Mouse (Mus musculus) testis, adult 2 months (tissue): ENCODE data around the gene Ccl2. TPM values are rescaled to one million over a fixed set of nuclear protein-coding genes. Genes with fewer than 3 reads are reported as not detected.

Experiments
- H3K27ac ChIP-seq: fragments of 200-500 bp; 2 replicates; pipeline ENCODE4 v1.5.1; 2012; ENCODE audit warnings: low read depth, low read length; ENCODE audit not compliant: control insufficient read depth, insufficient read depth
- H3K27me3 ChIP-seq: fragments of 200-500 bp; 2 replicates; pipeline ENCODE4 v1.6.1; 2012; ENCODE audit warnings: mild to moderate bottlenecking, low read length, moderate library complexity; ENCODE audit not compliant: control insufficient read depth, insufficient read depth
- H3K36me3 ChIP-seq: fragments of 200-500 bp; 2 replicates; pipeline ENCODE4 v1.6.1; 2012; ENCODE audit warnings: mild to moderate bottlenecking, low read length; ENCODE audit not compliant: control insufficient read depth, insufficient read depth
- H3K4me1 ChIP-seq: fragments of 200-500 bp; 2 replicates; pipeline ENCODE4 v1.6.1; 2012; ENCODE audit warnings: low read length; ENCODE audit not compliant: control insufficient read depth, insufficient read depth
- H3K4me3 ChIP-seq: fragments of 200-500 bp; 2 replicates; pipeline ENCODE4 v1.5.1; 2012; ENCODE audit warnings: low read depth, mild to moderate bottlenecking, low read length, moderate library complexity, mixed read lengths; ENCODE audit not compliant: control insufficient read depth
- CTCF ChIP-seq: fragments of 200-500 bp; IDR thresholded peaks from 2 replicates; pipeline ENCODE4 v1.5.1; 2012; ENCODE audit warnings: low read depth, mild to moderate bottlenecking, inconsistent platforms, low read length, moderate library complexity; ENCODE audit not compliant: control insufficient read depth, insufficient read depth, insufficient replicate concordance
- POLR2A ChIP-seq: fragments of 200-500 bp; IDR thresholded peaks from 2 replicates; pipeline ENCODE4 v1.6.1; 2012; ENCODE audit warnings: low read depth, mild to moderate bottlenecking, inconsistent platforms, low read length, moderate library complexity; ENCODE audit not compliant: control insufficient read depth
- polyA plus RNA-seq: library from polyadenylated mRNA; depleted of rRNA; stranded (reverse); fragments of >200 nt; gene quantifications from 2 replicates; pipeline ENCODE4 v1.2.3, GENCODE M21; 2012

Gene Ccl2
- polyA plus RNA-seq, 1 experiment: 0.15 TPM

DNA sequence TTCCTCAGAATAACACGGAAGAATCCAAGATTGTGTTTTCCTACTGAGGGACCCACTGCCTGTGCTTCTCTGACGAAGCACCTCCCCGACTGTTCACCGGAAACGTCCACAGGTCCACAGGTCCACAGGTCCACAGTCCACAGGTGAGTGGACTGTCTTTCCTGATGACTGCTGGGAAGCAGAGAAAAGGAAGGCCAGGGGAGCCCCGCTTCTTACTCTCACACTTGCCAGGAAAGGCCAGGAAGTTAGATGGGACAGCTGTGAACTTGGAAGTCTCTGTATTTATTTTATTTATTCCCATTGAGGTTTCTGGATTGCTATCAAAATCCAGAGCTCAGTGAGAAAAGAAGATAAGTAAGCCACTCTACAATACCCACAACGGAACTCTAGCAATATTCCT, 18.5 kb downstream of the Ccl2 start:
- TF ChIP-seq POLR2A: no peak
- H3K27me3 ChIP-seq: no peaks in the 10 kb centered on the region
- H3K27ac ChIP-seq: no peak overlapping the region
- no peaks in the 10 kb centered on the region for H3K36me3 ChIP-seq
- H3K4me3 ChIP-seq: no peak overlapping the region
- no peaks in the 10 kb centered on the region for H3K4me1 ChIP-seq

DNA sequence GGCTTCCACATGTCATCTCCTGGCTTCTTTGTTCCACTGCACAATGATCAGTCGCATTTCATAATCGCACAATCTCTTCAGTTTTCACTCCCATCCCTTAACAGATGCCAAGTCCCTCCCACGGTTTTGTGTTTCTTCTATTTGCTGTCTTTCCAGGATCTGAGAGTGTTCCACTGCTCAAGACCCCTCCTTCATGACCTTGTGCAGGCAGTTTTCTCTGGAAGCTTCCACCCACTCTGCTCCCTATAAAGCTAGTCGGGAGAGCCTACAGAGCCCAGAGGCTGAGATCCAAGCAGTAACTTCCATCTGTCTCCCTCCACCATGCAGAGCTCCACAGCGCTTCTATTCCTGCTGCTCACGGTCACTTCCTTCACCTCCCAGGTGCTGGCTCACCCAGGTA, 22.3 kb downstream of the Ccl2 start, which contains the start of gene Ccl11:
Gene Ccl11, plus strand, starts transcription at position 178 of the 400 bp plus-strand sequence.
- Histone ChIP-seq H3K4me3 (no peak within 1 kb of the TSS), H3K4me1 (no peaks in the 10 kb centered on the region), H3K27me3 (no peaks in the 10 kb centered on the region), H3K27ac (no peak within 1 kb of the TSS), H3K36me3 (no peaks in the 10 kb centered on the region)
- TF ChIP-seq CTCF (no peak), POLR2A (no peak)

DNA sequence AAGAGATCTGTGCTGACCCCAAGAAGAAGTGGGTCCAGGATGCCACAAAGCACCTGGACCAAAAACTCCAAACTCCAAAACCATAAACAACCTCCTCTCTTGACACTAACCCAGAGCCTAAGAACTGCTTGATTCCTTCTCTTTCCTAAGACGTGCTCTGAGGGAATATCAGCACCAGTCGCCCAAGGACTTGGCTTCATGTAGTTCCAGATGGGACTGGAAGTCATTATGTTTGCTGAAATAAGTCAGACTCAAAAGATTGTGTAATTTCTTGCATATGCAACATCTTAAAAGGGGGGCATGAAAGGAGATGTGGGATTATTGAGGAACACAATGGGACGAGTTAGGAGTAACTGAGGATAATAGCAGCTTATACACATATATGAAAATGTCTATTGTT, 26.9 kb downstream of the Ccl2 start:
- no peaks in the 10 kb centered on the region for H3K27me3 ChIP-seq
- H3K36me3 ChIP-seq: no peaks in the 10 kb centered on the region
- H3K27ac ChIP-seq: no peak overlapping the region
- no peaks in the 10 kb centered on the region for H3K4me1 ChIP-seq
- TF ChIP-seq POLR2A (no peak), CTCF (no peak)
- no peak overlapping the region for H3K4me3 ChIP-seq

DNA sequence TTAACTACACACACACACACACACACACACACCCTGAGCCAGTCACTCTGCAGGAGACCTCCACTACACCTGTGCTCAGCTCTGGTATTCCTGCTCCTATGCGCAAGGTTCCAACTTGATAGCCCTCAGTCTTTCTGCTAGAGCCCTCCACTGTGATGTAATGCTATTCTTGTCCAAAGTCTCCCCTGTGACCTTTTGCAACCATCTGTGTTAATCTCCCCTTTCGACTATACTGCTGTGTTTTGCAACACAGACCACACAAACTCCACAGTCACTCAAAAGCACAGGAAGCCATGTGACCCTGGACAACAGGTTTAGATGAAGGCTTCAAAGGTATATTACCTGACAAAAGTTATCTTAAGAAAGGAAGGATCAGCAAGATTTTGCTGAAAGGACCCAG, 28.1 kb downstream of the Ccl2 start:
- Histone ChIP-seq H3K4me1 (no peaks in the 10 kb centered on the region), H3K27me3 (no peaks in the 10 kb centered on the region), H3K36me3 (no peaks in the 10 kb centered on the region), H3K27ac (no peak overlapping the region), H3K4me3 (no peak overlapping the region)
- TF ChIP-seq POLR2A (no peak), CTCF (no peak)

DNA sequence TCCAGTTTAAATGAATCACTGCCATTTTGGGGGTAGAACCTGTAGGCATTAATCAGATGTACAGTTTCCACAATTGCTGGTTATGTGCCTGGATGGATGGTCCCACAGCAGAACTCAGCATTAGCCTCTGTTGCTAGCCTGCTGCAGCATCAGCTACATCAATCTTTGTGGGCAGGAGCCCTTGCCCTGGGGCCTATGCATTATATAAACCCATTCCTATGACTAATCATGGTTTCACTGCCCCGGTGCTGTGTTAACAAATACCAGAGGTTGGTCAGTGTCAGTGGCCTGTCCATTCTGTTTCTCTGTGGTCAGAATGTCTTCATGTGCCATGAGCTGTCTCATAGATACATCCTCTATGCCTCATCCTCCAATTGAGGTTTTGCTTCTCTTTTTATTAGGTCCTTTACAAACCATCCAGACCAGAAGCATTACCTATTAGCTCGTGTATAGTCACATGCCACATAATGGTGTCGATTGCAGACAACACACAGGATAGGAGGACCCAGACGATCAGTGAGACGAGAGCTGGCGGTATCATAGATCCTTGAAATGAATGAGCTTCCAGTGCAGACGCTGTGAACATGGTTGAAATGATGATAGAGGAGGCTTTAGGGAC, 31.7 kb downstream of the Ccl2 start:
- H3K36me3 ChIP-seq: no peaks in the 10 kb centered on the region
- H3K27ac ChIP-seq: no peak overlapping the region
- no peak for TF ChIP-seq CTCF
- TF ChIP-seq POLR2A: no peak
- no peaks in the 10 kb centered on the region for H3K4me1 ChIP-seq
- H3K4me3 ChIP-seq: no peak overlapping the region
- H3K27me3 ChIP-seq: no peaks in the 10 kb centered on the region

DNA sequence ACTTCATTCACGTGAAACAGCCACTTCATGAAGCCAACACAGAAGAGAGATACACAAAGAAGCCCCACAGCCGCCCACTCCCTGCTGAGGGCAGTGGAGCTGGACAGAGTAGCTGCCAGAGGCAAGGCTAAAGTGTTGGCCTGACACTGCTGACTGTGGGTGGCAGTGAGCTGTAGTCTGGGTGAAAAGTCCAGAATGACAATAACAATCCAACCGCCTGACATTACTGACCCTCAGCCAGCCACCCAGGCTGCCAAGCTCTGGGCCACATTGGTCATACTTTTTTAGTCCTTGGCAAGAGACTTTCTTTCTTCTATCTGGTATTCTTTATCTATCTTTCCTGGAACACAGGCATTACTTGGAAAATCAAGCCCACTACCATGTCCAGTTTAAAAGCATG, 35.7 kb downstream of the Ccl2 start:
- no peak for TF ChIP-seq POLR2A
- no peak for TF ChIP-seq CTCF
- Histone ChIP-seq H3K36me3 (no peaks in the 10 kb centered on the region), H3K27me3 (no peaks in the 10 kb centered on the region), H3K4me1 (no peaks in the 10 kb centered on the region), H3K27ac (no peak overlapping the region), H3K4me3 (no peak overlapping the region)

DNA sequence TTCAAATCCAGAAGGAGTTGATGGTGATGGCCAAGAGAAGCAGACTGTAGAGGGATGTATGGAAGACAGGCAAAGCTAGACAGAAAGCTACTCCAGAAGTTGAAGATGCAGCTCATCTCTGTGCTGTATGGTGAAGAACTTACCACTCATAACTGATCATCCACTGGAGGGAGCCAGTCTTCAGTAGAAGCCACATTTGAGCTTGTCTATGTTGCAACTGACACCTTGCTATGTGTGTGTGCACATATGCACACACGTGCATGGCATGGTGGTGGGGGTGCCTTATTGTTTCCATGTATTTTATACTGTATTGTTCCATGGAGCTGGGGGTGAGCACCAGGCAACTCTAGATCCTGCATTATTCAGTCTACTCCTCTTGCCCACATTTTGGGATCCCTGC, 37.0 kb downstream of the Ccl2 start:
- Histone ChIP-seq H3K36me3 (no peaks in the 10 kb centered on the region), H3K27me3 (no peaks in the 10 kb centered on the region)

DNA sequence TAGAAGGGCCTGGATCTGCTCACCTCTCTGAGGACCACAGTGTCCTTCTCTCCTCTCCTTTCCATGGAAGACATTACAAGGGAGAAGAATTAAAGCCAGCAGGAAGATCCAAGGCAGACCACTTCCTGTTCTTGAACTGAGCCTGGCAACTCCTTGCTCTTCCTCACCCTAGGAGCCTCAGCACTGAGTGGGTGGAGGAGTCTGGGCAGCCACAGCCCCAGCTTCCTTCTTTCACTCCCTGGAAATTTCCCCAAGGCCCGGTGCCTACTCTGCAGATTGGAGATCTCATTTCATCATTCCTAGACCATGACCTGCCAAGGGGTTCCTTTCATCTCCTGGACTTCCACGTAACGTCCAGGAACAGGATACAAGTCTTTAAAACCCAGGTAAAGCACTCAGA, 37.6 kb downstream of the Ccl2 start:
- no peak overlapping the region for H3K4me3 ChIP-seq
- no peak overlapping the region for H3K27ac ChIP-seq
- TF ChIP-seq CTCF (no peak), POLR2A (no peak)
- no peaks in the 10 kb centered on the region for H3K36me3 ChIP-seq
- H3K4me1 ChIP-seq: no peaks in the 10 kb centered on the region
- no peaks in the 10 kb centered on the region for H3K27me3 ChIP-seq

More for the DNA sequence above, 37.0 kb downstream of the Ccl2 start:
- TF ChIP-seq CTCF (no peak), POLR2A (no peak)
- no peaks in the 10 kb centered on the region for H3K4me1 ChIP-seq
- no peak overlapping the region for H3K4me3 ChIP-seq
- H3K27ac ChIP-seq: no peak overlapping the region
